Mouse (Mus musculus) liver, embryonic 11.5 days (tissue): ENCODE results near the gene Slit3. TPM values are rescaled to one million over a fixed set of nuclear protein-coding genes. Genes with fewer than 3 reads are reported as not detected.
A peak's percentile ranks its signal among the peaks of the same experiment; 100 is the strongest.

Experiments used
- ATAC-seq: fragments of 200-750 bp; cut with Nextera tagmentation; replicated peaks from 2 replicates; pipeline ENCODE4 v1.8.0; 2017; ENCODE audit warnings: moderate number of reproducible peaks, mild to moderate bottlenecking, moderate TSS enrichment, moderate library complexity; ENCODE audit not compliant: low FRiP score
- DNase-seq: peaks from one replicate; pipeline ENCODE4 v3.0.0-alpha.2; 2017; ENCODE audit warnings: low spot score
- H3K27ac ChIP-seq: fragments of 300-500 bp; sonication (generic); 2 replicates; pipeline ENCODE4 v1.5.1; 2014; ENCODE audit warnings: mild to moderate bottlenecking, low read depth, low read length, control low read depth
- H3K27me3 ChIP-seq: fragments of 300-500 bp; sonication (generic); replicated peaks from 2 replicates; pipeline ENCODE4 v1.6.1; 2014; ENCODE audit warnings: low read length, mixed read lengths; ENCODE audit not compliant: control insufficient read depth, insufficient read depth
- H3K36me3 ChIP-seq: fragments of 300-500 bp; sonication (generic); 2 replicates; pipeline ENCODE4 v1.6.1; 2014; ENCODE audit warnings: mild to moderate bottlenecking, low read length, moderate library complexity, mixed read lengths; ENCODE audit not compliant: control insufficient read depth, insufficient read depth
- H3K4me1 ChIP-seq: fragments of 300-500 bp; sonication (generic); replicated peaks from 2 replicates; pipeline ENCODE4 v1.6.1; 2014; ENCODE audit warnings: low read length, mixed read lengths; ENCODE audit not compliant: control insufficient read depth, insufficient read depth
- H3K4me2 ChIP-seq: fragments of 300-500 bp; sonication (generic); 2 replicates; pipeline ENCODE4 v1.6.1; 2014; ENCODE audit warnings: mild to moderate bottlenecking, control low read depth, moderate library complexity
- H3K4me3 ChIP-seq: fragments of 300-500 bp; sonication (generic); 2 replicates; pipeline ENCODE4 v1.5.1; 2014; ENCODE audit warnings: low read depth, low read length, control low read depth
- H3K9ac ChIP-seq: fragments of 300-500 bp; sonication (generic); 2 replicates; pipeline ENCODE4 v1.6.1; 2014; ENCODE audit warnings: low read depth, low read length, control low read depth
- H3K9me3 ChIP-seq: fragments of 300-500 bp; sonication (generic); 2 replicates; pipeline ENCODE4 v1.6.1; 2016; ENCODE audit warnings: low read length, inconsistent platforms, mixed read lengths; ENCODE audit not compliant: control insufficient read depth
- WGBS: fragments of 180-500 bp; shearing (Covaris S2); extraction: QIAGEN DNeasy Blood & Tissue Kit; methylation state at CpG from one replicate; pipeline ENCODE4 v1.1.7; 2014; 5-methylcytosine and 5-hydroxymethylcytosine counted together
- polyA plus RNA-seq: library from polyadenylated mRNA; unstranded; fragments of >200 nt; fragmentation: Nextera tagmentation; extraction: Ambion mirVana; gene quantifications from 2 replicates; pipeline ENCODE4 v1.2.1, GENCODE M21; 2014

Gene Slit3
- polyA plus RNA-seq, 1 experiment from 2014 or later = 6.8 TPM

- no peaks in the 10 kb centered on the region for H3K9me3 ChIP-seq
- no peak for DNase-seq
- H3K27ac ChIP-seq = no peak overlapping the region
- H3K4me3 ChIP-seq = no peak overlapping the region
- H3K4me1 ChIP-seq = no peaks in the 10 kb centered on the region
- WGBS = 81% methylated on average over 3 of the region's 3 CpGs
- H3K36me3 ChIP-seq = no peaks in the 10 kb centered on the region
- no peak overlapping the region for H3K9ac ChIP-seq
- no peak for ATAC-seq
- H3K27me3 ChIP-seq = no peaks in the 10 kb centered on the region
- H3K4me2 ChIP-seq = no peak overlapping the region
Measured at GRCm38 (mm10) chr11:35163396-35163795, 42.4 kb downstream of the Slit3 start.

- no peak for ATAC-seq
- Histone ChIP-seq H3K4me1 (no peaks in the 10 kb centered on the region), H3K27me3 (no peaks in the 10 kb centered on the region), H3K4me2 (no peak overlapping the region), H3K36me3 (no peaks in the 10 kb centered on the region), H3K4me3 (no peak overlapping the region), H3K9me3 (no peaks in the 10 kb centered on the region), H3K9ac (no peak overlapping the region), H3K27ac (no peak overlapping the region)
- no peak for DNase-seq
- WGBS = 87% methylated on average over 8 of the region's 8 CpGs
Measured at GRCm38 (mm10) chr11:35167176-35167575, 46.2 kb downstream of the Slit3 start.

GRCm38 (mm10) chr11:35171505-35171904 is 50.5 kb downstream of the Slit3 start:
- no peak overlapping the region for H3K4me3 ChIP-seq
- 85% methylated on average over 6 of the region's 6 CpGs for WGBS
- no peak for DNase-seq

GRCm38 (mm10) chr11:35177564-35177963 is 56.5 kb downstream of the Slit3 start:
- WGBS = 90% methylated on average over 7 of the region's 7 CpGs

More at GRCm38 (mm10) chr11:35171505-35171904, 50.5 kb downstream of the Slit3 start:
- no peaks in the 10 kb centered on the region for H3K4me1 ChIP-seq
- H3K36me3 ChIP-seq = no peaks in the 10 kb centered on the region
- H3K27ac ChIP-seq = no peak overlapping the region
- ATAC-seq = no peak
- no peak overlapping the region for H3K9ac ChIP-seq
- H3K4me2 ChIP-seq = no peak overlapping the region
- no peaks in the 10 kb centered on the region for H3K9me3 ChIP-seq
- H3K27me3 ChIP-seq = no peaks in the 10 kb centered on the region

GRCm38 (mm10) chr11:35178144-35178817 is 57.3 kb downstream of the Slit3 start:
- H3K4me1 ChIP-seq = no peaks in the 10 kb centered on the region
- H3K27me3 ChIP-seq = no peaks in the 10 kb centered on the region
- ATAC-seq = no peak
- no peaks in the 10 kb centered on the region for H3K9me3 ChIP-seq
- H3K4me2 ChIP-seq = peak overlapping the region; percentile 1; the same call in 1 of the 2 replicates
- no peak for DNase-seq
- H3K9ac ChIP-seq = no peak overlapping the region
- H3K27ac ChIP-seq = no peak overlapping the region
- no peaks in the 10 kb centered on the region for H3K36me3 ChIP-seq
- no peak overlapping the region for H3K4me3 ChIP-seq
- 49% methylated on average over 24 of the region's 24 CpGs for WGBS

More at GRCm38 (mm10) chr11:35177564-35177963, 56.5 kb downstream of the Slit3 start:
- Histone ChIP-seq H3K9me3 (no peaks in the 10 kb centered on the region), H3K27ac (no peak overlapping the region), H3K4me1 (no peaks in the 10 kb centered on the region), H3K4me3 (no peak overlapping the region), H3K27me3 (no peaks in the 10 kb centered on the region), H3K36me3 (no peaks in the 10 kb centered on the region), H3K9ac (no peak overlapping the region), H3K4me2 (no peak overlapping the region)
- ATAC-seq = no peak
- DNase-seq = no peak

GRCm38 (mm10) chr11:35179305-35179704 is 58.3 kb downstream of the Slit3 start:
- DNase-seq (no peak), ATAC-seq (no peak)
- Histone ChIP-seq H3K4me2 (no peak overlapping the region), H3K4me1 (no peaks in the 10 kb centered on the region), H3K36me3 (no peaks in the 10 kb centered on the region), H3K27me3 (no peaks in the 10 kb centered on the region), H3K4me3 (no peak overlapping the region), H3K9ac (no peak overlapping the region), H3K27ac (no peak overlapping the region), H3K9me3 (no peaks in the 10 kb centered on the region)
- 82% methylated on average over 8 of the region's 8 CpGs for WGBS

GRCm38 (mm10) chr11:35182887-35183286 is 61.9 kb downstream of the Slit3 start:
- H3K4me1 ChIP-seq = no peaks in the 10 kb centered on the region
- ATAC-seq (no peak), DNase-seq (no peak)
- no peak overlapping the region for H3K9ac ChIP-seq
- no peak overlapping the region for H3K27ac ChIP-seq
- no peak overlapping the region for H3K4me2 ChIP-seq
- H3K27me3 ChIP-seq = no peaks in the 10 kb centered on the region
- 84% methylated on average over 5 of the region's 5 CpGs for WGBS
- H3K36me3 ChIP-seq = no peaks in the 10 kb centered on the region
- H3K4me3 ChIP-seq = no peak overlapping the region
- no peaks in the 10 kb centered on the region for H3K9me3 ChIP-seq

GRCm38 (mm10) chr11:35194826-35195225 is 73.8 kb downstream of the Slit3 start:
- Histone ChIP-seq H3K27ac (no peak overlapping the region), H3K4me2 (no peak overlapping the region), H3K9me3 (no peaks in the 10 kb centered on the region), H3K4me3 (no peak overlapping the region), H3K9ac (no peak overlapping the region), H3K27me3 (no peaks in the 10 kb centered on the region), H3K36me3 (no peaks in the 10 kb centered on the region), H3K4me1 (no peaks in the 10 kb centered on the region)
- 90% methylated on average over 6 of the region's 6 CpGs for WGBS
- ATAC-seq (no peak), DNase-seq (no peak)

GRCm38 (mm10) chr11:35196777-35197176 is 75.8 kb downstream of the Slit3 start:
- Histone ChIP-seq H3K4me1 (no peaks in the 10 kb centered on the region), H3K27me3 (no peaks in the 10 kb centered on the region), H3K9ac (no peak overlapping the region), H3K36me3 (no peaks in the 10 kb centered on the region), H3K27ac (no peak overlapping the region), H3K9me3 (no peaks in the 10 kb centered on the region), H3K4me2 (no peak overlapping the region), H3K4me3 (no peak overlapping the region)
- no peak for ATAC-seq
- 86% methylated on average over 7 of the region's 7 CpGs for WGBS
- DNase-seq = no peak
